Mouse (Mus musculus): ENCODE measurements around the gene Rusc2. TPM values are rescaled to one million over a fixed set of nuclear protein-coding genes. Genes with fewer than 3 reads are reported as not detected.

The Rusc2 gene
- polyA plus RNA-seq, 1 experiment, result 8.5 TPM

GRCm38 (mm10) chr4:43418973-43419656 lies 37.3 kb downstream of the Rusc2 start:
- no peak for DNase-seq (ENCODE audit: low read depth in 1 of 2, low spot score in 2 of 2)
- WGBS, result 68% methylated on average over 15 of the region's 15 CpGs

GRCm38 (mm10) chr4:43419801-43420281 lies 38.1 kb downstream of the Rusc2 start:
- WGBS, result 53% methylated on average over 9 of the region's 9 CpGs
- Histone ChIP-seq H3K4me3 (ENCODE audit: extremely low read depth, insufficient read depth, insufficient read length) (no peak overlapping the region), H3K27me3 (ENCODE audit: control insufficient read depth, insufficient read depth, low read length) (no peaks in the 10 kb centered on the region), H3K36me3 (ENCODE audit: control insufficient read depth, insufficient read depth, low read length) (no peaks in the 10 kb centered on the region), H3K4me1 (ENCODE audit: control insufficient read depth, insufficient read depth, insufficient read length) (no peaks in the 10 kb centered on the region), H3K27ac (ENCODE audit: insufficient read depth, low read length) (0 out of 2 replicates have a peak overlapping the region, but pooled peaks have one; percentile 4)
- TF ChIP-seq CTCF (IDR thresholded peaks at IDR 0.05; ENCODE audit: extremely low read depth, insufficient read depth, insufficient read length, insufficient replicate concordance), result no peak
- TF ChIP-seq POLR2A (IDR thresholded peaks at IDR 0.05; ENCODE audit: low read depth, low read length), result no peak
- no peak for DNase-seq (ENCODE audit: low read depth in 1 of 2, low spot score in 2 of 2)

More at GRCm38 (mm10) chr4:43418973-43419656, 37.3 kb downstream of the Rusc2 start:
- Histone ChIP-seq H3K36me3 (ENCODE audit: control insufficient read depth, insufficient read depth, low read length) (no peaks in the 10 kb centered on the region), H3K4me3 (ENCODE audit: extremely low read depth, insufficient read depth, insufficient read length) (no peak overlapping the region), H3K27me3 (ENCODE audit: control insufficient read depth, insufficient read depth, low read length) (no peaks in the 10 kb centered on the region), H3K27ac (ENCODE audit: insufficient read depth, low read length) (no peak overlapping the region), H3K4me1 (ENCODE audit: control insufficient read depth, insufficient read depth, insufficient read length) (no peaks in the 10 kb centered on the region)
- TF ChIP-seq CTCF (IDR thresholded peaks at IDR 0.05; ENCODE audit: extremely low read depth, insufficient read depth, insufficient read length, insufficient replicate concordance), result no peak
- no peak for TF ChIP-seq POLR2A (IDR thresholded peaks at IDR 0.05; ENCODE audit: low read depth, low read length)

GRCm38 (mm10) chr4:43420305-43420704 lies 38.5 kb downstream of the Rusc2 start:
- Histone ChIP-seq H3K36me3 (ENCODE audit: control insufficient read depth, insufficient read depth, low read length) (no peaks in the 10 kb centered on the region), H3K4me1 (ENCODE audit: control insufficient read depth, insufficient read depth, insufficient read length) (no peaks in the 10 kb centered on the region), H3K27me3 (ENCODE audit: control insufficient read depth, insufficient read depth, low read length) (no peaks in the 10 kb centered on the region), H3K27ac (ENCODE audit: insufficient read depth, low read length) (0 out of 2 replicates have a peak overlapping the region, but pooled peaks have one; percentile 4), H3K4me3 (ENCODE audit: extremely low read depth, insufficient read depth, insufficient read length) (no peak overlapping the region)
- 2% methylated on average over 6 of the region's 6 CpGs for WGBS
- TF ChIP-seq POLR2A (IDR thresholded peaks at IDR 0.05; ENCODE audit: low read depth, low read length) (no peak), CTCF (IDR thresholded peaks at IDR 0.05; ENCODE audit: extremely low read depth, insufficient read depth, insufficient read length, insufficient replicate concordance) (peak; percentile 66; the same call in 1 of the 2 replicates)
- peak; percentile 33 to 51 for DNase-seq (ENCODE audit: low read depth in 1 of 2, low spot score in 2 of 2)

GRCm38 (mm10) chr4:43421632-43422240 lies 40.0 kb downstream of the Rusc2 start:
- H3K36me3 ChIP-seq (ENCODE audit: control insufficient read depth, insufficient read depth, low read length), result no peaks in the 10 kb centered on the region
- no peak overlapping the region for H3K4me3 ChIP-seq (ENCODE audit: extremely low read depth, insufficient read depth, insufficient read length)
- H3K27me3 ChIP-seq (ENCODE audit: control insufficient read depth, insufficient read depth, low read length), result peaks cover 8% of the 10 kb centered on the region
- H3K4me1 ChIP-seq (ENCODE audit: control insufficient read depth, insufficient read depth, insufficient read length), result no peaks in the 10 kb centered on the region
- TF ChIP-seq POLR2A (IDR thresholded peaks at IDR 0.05; ENCODE audit: low read depth, low read length), result no peak
- no peak for TF ChIP-seq CTCF (IDR thresholded peaks at IDR 0.05; ENCODE audit: extremely low read depth, insufficient read depth, insufficient read length, insufficient replicate concordance)
- WGBS, result 91% methylated on average over 28 of the region's 28 CpGs
- DNase-seq (ENCODE audit: low read depth in 1 of 2, low spot score in 2 of 2), result no peak
- H3K27ac ChIP-seq (ENCODE audit: insufficient read depth, low read length), result no peak overlapping the region

- DNase-seq (ENCODE audit: low read depth in 1 of 2, low spot score in 2 of 2), result no peak
Observed at GRCm38 (mm10) chr4:43423267-43423934, 41.6 kb downstream of the Rusc2 start.

GRCm38 (mm10) chr4:43424072-43424471 lies 42.3 kb downstream of the Rusc2 start:
- 88% methylated on average over 9 of the region's 9 CpGs for WGBS
- Histone ChIP-seq H3K4me1 (ENCODE audit: control insufficient read depth, insufficient read depth, insufficient read length) (peaks cover 2% of the 10 kb centered on the region; the same call in 1 of the 2 replicates), H3K4me3 (ENCODE audit: extremely low read depth, insufficient read depth, insufficient read length) (no peak overlapping the region), H3K36me3 (ENCODE audit: control insufficient read depth, insufficient read depth, low read length) (no peaks in the 10 kb centered on the region), H3K27me3 (ENCODE audit: control insufficient read depth, insufficient read depth, low read length) (peaks cover 10% of the 10 kb centered on the region), H3K27ac (ENCODE audit: insufficient read depth, low read length) (no peak overlapping the region)
- TF ChIP-seq CTCF (IDR thresholded peaks at IDR 0.05; ENCODE audit: extremely low read depth, insufficient read depth, insufficient read length, insufficient replicate concordance), result no peak
- TF ChIP-seq POLR2A (IDR thresholded peaks at IDR 0.05; ENCODE audit: low read depth, low read length), result no peak
- no peak for DNase-seq (ENCODE audit: low read depth in 1 of 2, low spot score in 2 of 2)

More at GRCm38 (mm10) chr4:43423267-43423934, 41.6 kb downstream of the Rusc2 start:
- WGBS, result 86% methylated on average over 20 of the region's 20 CpGs
- H3K4me1 ChIP-seq (ENCODE audit: control insufficient read depth, insufficient read depth, insufficient read length), result peaks cover 2% of the 10 kb centered on the region; the same call in 1 of the 2 replicates
- no peak for TF ChIP-seq POLR2A (IDR thresholded peaks at IDR 0.05; ENCODE audit: low read depth, low read length)
- no peak for TF ChIP-seq CTCF (IDR thresholded peaks at IDR 0.05; ENCODE audit: extremely low read depth, insufficient read depth, insufficient read length, insufficient replicate concordance)
- peaks cover 10% of the 10 kb centered on the region for H3K27me3 ChIP-seq (ENCODE audit: control insufficient read depth, insufficient read depth, low read length)
- H3K36me3 ChIP-seq (ENCODE audit: control insufficient read depth, insufficient read depth, low read length), result no peaks in the 10 kb centered on the region
- H3K27ac ChIP-seq (ENCODE audit: insufficient read depth, low read length), result no peak overlapping the region
- H3K4me3 ChIP-seq (ENCODE audit: extremely low read depth, insufficient read depth, insufficient read length), result no peak overlapping the region

Data from spleen, adult 2 months (tissue).